Mouse (Mus musculus) ES-E14 (cell line): Measurements from ENCODE around the gene Dusp1.

ENCODE experiments used
- MAFK ChIP-seq: IDR thresholded peaks from 2 replicates; pipeline ENCODE4 v1.6.1; 2014; ENCODE audit warnings: mild to moderate bottlenecking, low read depth, low read length, inconsistent platforms; ENCODE audit not compliant: insufficient read depth
- ZNF384 ChIP-seq: IDR thresholded peaks from 2 replicates; pipeline ENCODE4 v1.6.1; 2012; ENCODE audit warnings: low read depth, low read length, inconsistent platforms

DNA sequence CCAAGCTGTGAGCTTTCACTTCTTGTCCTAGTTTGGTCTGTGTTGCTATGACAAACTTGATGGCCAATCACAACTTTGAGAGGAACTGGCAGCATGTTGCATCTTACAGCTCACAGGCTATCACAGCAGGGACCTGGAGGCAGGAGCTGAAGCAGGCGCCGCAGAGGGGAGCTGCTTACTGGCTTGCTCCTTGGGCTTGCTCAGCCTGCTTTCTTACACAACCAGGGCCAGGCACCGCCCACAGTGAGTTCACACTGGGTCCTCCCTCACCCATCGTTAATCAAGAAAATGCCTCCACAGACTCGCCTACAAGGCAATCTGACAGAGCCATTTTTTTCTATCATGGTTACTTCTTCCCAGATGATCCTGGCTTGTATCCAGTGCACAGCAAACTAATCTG is 74.7 kb downstream of the Dusp1 start:
- no peak for TF ChIP-seq MAFK
- no peak for TF ChIP-seq ZNF384
